Mouse (Mus musculus): Measurements from ENCODE around the gene Mmd. TPM values are rescaled to one million over a fixed set of nuclear protein-coding genes. Genes with fewer than 3 reads are reported as not detected.
A peak's percentile ranks its signal among the peaks of the same experiment; 100 is the strongest.

Gene Mmd
- polyA plus RNA-seq, 1 experiment from 2014 or later = 12.2 TPM

GRCm38 (mm10) chr11:90229800-90230199 is 19.5 kb upstream of the Mmd start:
- ATAC-seq (ENCODE audit: low read depth) = no peak
- no peak overlapping the region for H3K27ac ChIP-seq (ENCODE audit: low read length)

GRCm38 (mm10) chr11:90230671-90231070 is 18.6 kb upstream of the Mmd start:
- Histone ChIP-seq H3K9ac (ENCODE audit: low read depth, low read length) (no peak overlapping the region), H3K27ac (ENCODE audit: low read length) (no peak overlapping the region), H3K4me1 (ENCODE audit: control insufficient read depth, low read depth, low read length) (no peaks in the 10 kb centered on the region; the same call in 1 of the 2 replicates), H3K9me3 (replicated peaks; ENCODE audit: control insufficient read depth, low read length) (no peaks in the 10 kb centered on the region), H3K27me3 (ENCODE audit: control insufficient read depth, insufficient read depth, low read depth, low read length) (no peaks in the 10 kb centered on the region), H3K4me2 (ENCODE audit: low read depth, low read length) (no peak overlapping the region), H3K4me3 (ENCODE audit: low read depth, low read length) (no peak overlapping the region), H3K36me3 (ENCODE audit: control insufficient read depth, insufficient read depth) (no peaks in the 10 kb centered on the region)
- 53% methylated on average over 2 of the region's 2 CpGs for WGBS (ENCODE audit: insufficient replicate concordance)
- no peak for ATAC-seq (ENCODE audit: low read depth)

More at GRCm38 (mm10) chr11:90229800-90230199, 19.5 kb upstream of the Mmd start:
- no peak overlapping the region for H3K9ac ChIP-seq (ENCODE audit: low read depth, low read length)
- H3K27me3 ChIP-seq (ENCODE audit: control insufficient read depth, insufficient read depth, low read depth, low read length) = no peaks in the 10 kb centered on the region
- H3K36me3 ChIP-seq (ENCODE audit: control insufficient read depth, insufficient read depth) = no peaks in the 10 kb centered on the region
- no peaks in the 10 kb centered on the region for H3K9me3 ChIP-seq (replicated peaks; ENCODE audit: control insufficient read depth, low read length)
- H3K4me1 ChIP-seq (ENCODE audit: control insufficient read depth, low read depth, low read length) = no peaks in the 10 kb centered on the region; the same call in 1 of the 2 replicates
- no peak overlapping the region for H3K4me2 ChIP-seq (ENCODE audit: low read depth, low read length)
- no peak overlapping the region for H3K4me3 ChIP-seq (ENCODE audit: low read depth, low read length)

DNA sequence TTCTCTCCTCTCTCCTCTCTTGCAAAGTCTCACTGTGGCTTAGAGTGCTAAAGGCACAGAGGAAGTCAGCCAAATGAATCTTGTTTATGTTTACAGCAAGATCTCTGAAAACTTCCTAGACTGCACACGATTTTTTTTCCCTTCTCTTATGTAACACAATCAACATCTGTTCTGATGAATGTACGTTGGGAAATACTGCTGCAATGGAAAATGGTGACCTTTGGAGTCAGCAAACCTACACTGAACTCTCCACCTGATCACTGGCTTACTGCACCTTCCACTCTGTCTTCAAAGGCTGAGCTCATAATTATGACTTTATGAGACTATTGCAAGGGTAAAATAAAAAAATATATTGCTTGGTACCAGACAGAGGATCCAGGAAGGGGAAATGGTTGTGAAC is 17.6 kb upstream of the Mmd start:
- ATAC-seq (ENCODE audit: low read depth) = peak; percentile 67
- no peak overlapping the region for H3K27ac ChIP-seq (ENCODE audit: low read length)
- 7% methylated on average over 2 of the region's 2 CpGs for WGBS (ENCODE audit: insufficient replicate concordance)

GRCm38 (mm10) chr11:90232685-90233084 is 16.6 kb upstream of the Mmd start:
- no peaks in the 10 kb centered on the region for H3K36me3 ChIP-seq (ENCODE audit: control insufficient read depth, insufficient read depth)
- no peak overlapping the region for H3K4me2 ChIP-seq (ENCODE audit: low read depth, low read length)
- no peaks in the 10 kb centered on the region for H3K27me3 ChIP-seq (ENCODE audit: control insufficient read depth, insufficient read depth, low read depth, low read length)
- WGBS (ENCODE audit: insufficient replicate concordance) = 19% methylated on average over 4 of the region's 4 CpGs
- no peak overlapping the region for H3K27ac ChIP-seq (ENCODE audit: low read length)
- no peak overlapping the region for H3K4me3 ChIP-seq (ENCODE audit: low read depth, low read length)
- no peak overlapping the region for H3K9ac ChIP-seq (ENCODE audit: low read depth, low read length)
- no peak for ATAC-seq (ENCODE audit: low read depth)
- no peaks in the 10 kb centered on the region; the same call in 1 of the 2 replicates for H3K4me1 ChIP-seq (ENCODE audit: control insufficient read depth, low read depth, low read length)
- H3K9me3 ChIP-seq (replicated peaks; ENCODE audit: control insufficient read depth, low read length) = no peaks in the 10 kb centered on the region

More for the DNA sequence above, 17.6 kb upstream of the Mmd start:
- Histone ChIP-seq H3K36me3 (ENCODE audit: control insufficient read depth, insufficient read depth) (no peaks in the 10 kb centered on the region), H3K9me3 (replicated peaks; ENCODE audit: control insufficient read depth, low read length) (no peaks in the 10 kb centered on the region), H3K4me3 (ENCODE audit: low read depth, low read length) (no peak overlapping the region), H3K27me3 (ENCODE audit: control insufficient read depth, insufficient read depth, low read depth, low read length) (no peaks in the 10 kb centered on the region), H3K4me1 (ENCODE audit: control insufficient read depth, low read depth, low read length) (no peaks in the 10 kb centered on the region; the same call in 1 of the 2 replicates), H3K4me2 (ENCODE audit: low read depth, low read length) (no peak overlapping the region), H3K9ac (ENCODE audit: low read depth, low read length) (no peak overlapping the region)

DNA sequence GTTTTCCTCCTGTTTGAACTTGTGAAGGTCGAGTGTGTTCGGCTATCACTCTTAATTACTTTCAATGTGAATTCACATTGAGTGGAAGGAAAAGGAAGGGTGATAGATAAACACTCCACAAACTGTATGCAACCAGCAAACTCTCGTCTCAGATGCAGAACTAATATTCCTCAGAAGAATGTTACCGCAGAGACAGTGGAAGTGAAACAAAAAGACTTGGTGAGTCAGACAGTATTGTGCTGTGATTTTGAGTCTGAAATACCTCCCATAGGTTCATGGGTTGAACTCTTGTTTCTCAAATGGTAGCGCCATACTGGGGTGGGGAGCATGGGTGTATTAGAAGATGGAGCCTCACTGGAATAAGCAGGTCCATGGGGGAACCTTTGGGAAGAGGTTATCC is 14.0 kb upstream of the Mmd start:
- Histone ChIP-seq H3K36me3 (ENCODE audit: control insufficient read depth, insufficient read depth) (no peaks in the 10 kb centered on the region), H3K9me3 (replicated peaks; ENCODE audit: control insufficient read depth, low read length) (no peaks in the 10 kb centered on the region), H3K4me3 (ENCODE audit: low read depth, low read length) (no peak overlapping the region), H3K4me1 (ENCODE audit: control insufficient read depth, low read depth, low read length) (peaks cover under 1% of the 10 kb centered on the region), H3K9ac (ENCODE audit: low read depth, low read length) (no peak overlapping the region), H3K27me3 (ENCODE audit: control insufficient read depth, insufficient read depth, low read depth, low read length) (no peaks in the 10 kb centered on the region), H3K4me2 (ENCODE audit: low read depth, low read length) (no peak overlapping the region), H3K27ac (ENCODE audit: low read length) (no peak overlapping the region)
- WGBS (ENCODE audit: insufficient replicate concordance) = 58% methylated on average over 5 of the region's 5 CpGs
- ATAC-seq (ENCODE audit: low read depth) = no peak

DNA sequence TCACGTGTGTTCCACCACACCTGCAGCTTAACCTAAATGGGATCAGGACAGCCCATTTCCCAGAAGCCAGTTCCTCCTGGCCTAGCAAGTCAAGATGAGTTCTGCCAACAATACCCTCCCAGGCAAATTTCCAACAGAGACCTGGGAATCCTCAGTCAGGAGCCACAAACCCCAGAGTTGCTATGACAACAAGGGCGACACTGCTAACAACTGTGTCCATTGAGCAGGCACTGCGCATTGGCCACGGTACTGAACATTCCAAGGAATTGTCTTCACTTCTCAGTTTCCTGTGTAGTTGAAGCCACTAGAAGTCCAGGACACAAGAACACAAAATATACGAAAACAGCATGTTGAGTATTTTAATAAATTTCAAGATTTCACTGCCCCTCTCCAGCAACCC is 11.6 kb upstream of the Mmd start:
- peaks cover 8% of the 10 kb centered on the region; the same call in 1 of the 2 replicates for H3K4me1 ChIP-seq (ENCODE audit: control insufficient read depth, low read depth, low read length)
- H3K9me3 ChIP-seq (replicated peaks; ENCODE audit: control insufficient read depth, low read length) = no peaks in the 10 kb centered on the region
- 73% methylated on average over 5 of the region's 5 CpGs for WGBS (ENCODE audit: insufficient replicate concordance)
- no peak overlapping the region for H3K27ac ChIP-seq (ENCODE audit: low read length)
- H3K27me3 ChIP-seq (ENCODE audit: control insufficient read depth, insufficient read depth, low read depth, low read length) = no peaks in the 10 kb centered on the region
- no peak for ATAC-seq (ENCODE audit: low read depth)
- H3K4me2 ChIP-seq (ENCODE audit: low read depth, low read length) = no peak overlapping the region
- H3K36me3 ChIP-seq (ENCODE audit: control insufficient read depth, insufficient read depth) = no peaks in the 10 kb centered on the region
- no peak overlapping the region for H3K4me3 ChIP-seq (ENCODE audit: low read depth, low read length)
- no peak overlapping the region for H3K9ac ChIP-seq (ENCODE audit: low read depth, low read length)

DNA sequence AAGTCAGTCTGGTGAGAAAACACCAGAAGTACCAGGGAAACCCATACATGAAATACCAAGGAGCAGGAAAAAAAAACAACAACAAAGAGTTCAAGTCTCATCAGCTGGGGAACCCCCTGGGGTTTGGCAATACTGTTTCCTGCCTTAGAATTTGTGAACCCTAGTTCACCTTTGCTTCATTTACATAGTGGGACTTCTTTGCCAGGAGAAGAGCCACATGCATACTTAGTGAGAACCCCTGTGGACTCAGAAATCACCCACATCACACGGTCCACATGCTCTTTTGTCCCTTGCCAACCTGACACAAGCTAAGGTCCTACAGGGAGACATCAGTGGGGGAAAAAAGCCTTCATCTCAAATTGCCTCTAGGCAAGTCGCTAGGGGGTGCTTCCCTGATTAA is 10.6 kb upstream of the Mmd start:
- no peak for ATAC-seq (ENCODE audit: low read depth)
- H3K4me3 ChIP-seq (ENCODE audit: low read depth, low read length) = no peak overlapping the region
- H3K27ac ChIP-seq (ENCODE audit: low read length) = no peak overlapping the region
- no peak overlapping the region for H3K4me2 ChIP-seq (ENCODE audit: low read depth, low read length)
- H3K4me1 ChIP-seq (ENCODE audit: control insufficient read depth, low read depth, low read length) = peaks cover 8% of the 10 kb centered on the region; the same call in 1 of the 2 replicates
- H3K27me3 ChIP-seq (ENCODE audit: control insufficient read depth, insufficient read depth, low read depth, low read length) = no peaks in the 10 kb centered on the region
- H3K9ac ChIP-seq (ENCODE audit: low read depth, low read length) = no peak overlapping the region
- no peaks in the 10 kb centered on the region for H3K36me3 ChIP-seq (ENCODE audit: control insufficient read depth, insufficient read depth)
- WGBS (ENCODE audit: insufficient replicate concordance) = 46% methylated on average over 2 of the region's 2 CpGs
- no peaks in the 10 kb centered on the region for H3K9me3 ChIP-seq (replicated peaks; ENCODE audit: control insufficient read depth, low read length)

GRCm38 (mm10) chr11:90240652-90241330 is 8.5 kb upstream of the Mmd start:
- H3K36me3 ChIP-seq (ENCODE audit: control insufficient read depth, insufficient read depth) = no peaks in the 10 kb centered on the region
- no peaks in the 10 kb centered on the region for H3K27me3 ChIP-seq (ENCODE audit: control insufficient read depth, insufficient read depth, low read depth, low read length)
- peaks cover 8% of the 10 kb centered on the region; the same call in 1 of the 2 replicates for H3K4me1 ChIP-seq (ENCODE audit: control insufficient read depth, low read depth, low read length)
- H3K4me3 ChIP-seq (ENCODE audit: low read depth, low read length) = no peak overlapping the region
- H3K4me2 ChIP-seq (ENCODE audit: low read depth, low read length) = no peak overlapping the region
- H3K27ac ChIP-seq (ENCODE audit: low read length) = peak overlapping the region; percentile 41; the same call in 1 of the 2 replicates
- no peaks in the 10 kb centered on the region for H3K9me3 ChIP-seq (replicated peaks; ENCODE audit: control insufficient read depth, low read length)
- WGBS (ENCODE audit: insufficient replicate concordance) = 24% methylated on average over 6 of the region's 6 CpGs
- H3K9ac ChIP-seq (ENCODE audit: low read depth, low read length) = no peak overlapping the region
- ATAC-seq (ENCODE audit: low read depth) = peak; percentile 62; the same call in 1 of the 2 replicates

DNA sequence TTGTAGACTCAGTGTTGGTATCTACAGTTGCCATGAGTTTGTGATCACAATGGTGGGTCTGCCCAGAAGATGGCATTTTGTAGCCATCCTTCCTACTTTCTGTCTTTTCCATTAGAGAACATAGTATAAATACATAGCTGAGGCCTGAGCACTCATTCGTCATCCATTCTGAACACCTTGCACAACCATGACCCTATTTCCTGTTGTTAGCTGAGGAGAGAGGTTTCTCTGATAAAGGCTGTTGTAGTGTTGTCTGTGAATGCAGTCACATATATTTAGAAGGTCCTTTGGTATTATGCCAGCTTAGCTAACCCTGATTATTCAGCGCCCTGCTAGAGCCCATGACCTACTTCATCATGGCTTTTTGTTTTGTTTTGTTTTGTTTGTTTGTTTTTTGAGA is 7.4 kb upstream of the Mmd start:
- H3K27me3 ChIP-seq (ENCODE audit: control insufficient read depth, insufficient read depth, low read depth, low read length) = no peaks in the 10 kb centered on the region
- no peak overlapping the region for H3K9ac ChIP-seq (ENCODE audit: low read depth, low read length)
- H3K36me3 ChIP-seq (ENCODE audit: control insufficient read depth, insufficient read depth) = no peaks in the 10 kb centered on the region
- H3K4me3 ChIP-seq (ENCODE audit: low read depth, low read length) = no peak overlapping the region
- no peak overlapping the region for H3K27ac ChIP-seq (ENCODE audit: low read length)
- ATAC-seq (ENCODE audit: low read depth) = no peak
- no peaks in the 10 kb centered on the region for H3K9me3 ChIP-seq (replicated peaks; ENCODE audit: control insufficient read depth, low read length)
- 37% methylated on average over 2 of the region's 2 CpGs for WGBS (ENCODE audit: insufficient replicate concordance)
- H3K4me1 ChIP-seq (ENCODE audit: control insufficient read depth, low read depth, low read length) = peaks cover 8% of the 10 kb centered on the region; the same call in 1 of the 2 replicates
- H3K4me2 ChIP-seq (ENCODE audit: low read depth, low read length) = no peak overlapping the region

Data from liver, embryonic 16.5 days (tissue).